Mouse (Mus musculus) mouse trophoblast stem cell (cell line): ENCODE measurements around the gene Elovl1.

Experiments used
- in situ Hi-C, 2 experiments: fragments of 300-500 bp; cut with MseI, MboI; formaldehyde crosslinking; loops; 2 replicates in 1 of 2; 3 replicates in 1 of 2; pipeline ENCODE4 v1.15.1; 2025

Elovl1 gene

DNA sequence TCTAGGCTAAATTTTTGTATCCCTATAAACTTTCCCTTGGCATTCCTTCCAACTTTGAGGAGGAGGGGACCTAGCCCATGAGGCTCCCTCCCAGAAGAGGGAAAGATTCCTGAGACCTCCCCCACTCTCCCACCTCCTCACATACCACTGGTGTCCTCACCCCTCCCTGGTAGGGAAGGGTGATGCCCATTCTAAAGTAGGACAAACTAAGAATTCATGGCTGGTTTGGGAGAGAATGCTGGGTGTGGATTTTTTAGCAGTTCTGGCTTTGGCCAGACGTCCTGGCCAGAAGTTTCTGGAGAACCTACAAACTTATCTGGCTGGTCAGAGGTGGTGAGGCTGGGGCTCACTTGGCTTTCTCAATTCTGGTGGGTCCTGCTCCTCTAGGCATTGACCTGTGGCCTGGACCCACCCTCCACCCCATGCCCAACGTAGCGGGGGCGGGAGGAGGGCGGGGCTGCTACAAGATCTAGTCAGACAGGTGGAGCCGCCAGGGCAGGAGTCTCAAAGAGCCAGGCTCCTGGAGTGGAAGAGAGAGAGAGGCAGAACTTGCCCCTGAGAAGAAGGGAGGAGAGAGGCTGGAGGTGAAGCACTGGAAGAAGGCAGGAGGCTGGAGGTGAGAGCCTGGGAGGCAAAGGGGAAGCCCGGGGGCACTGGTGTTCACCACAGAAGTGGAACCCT, 1.5 kb downstream of the Elovl1 start:
- in situ Hi-C loops = no loop called here

DNA sequence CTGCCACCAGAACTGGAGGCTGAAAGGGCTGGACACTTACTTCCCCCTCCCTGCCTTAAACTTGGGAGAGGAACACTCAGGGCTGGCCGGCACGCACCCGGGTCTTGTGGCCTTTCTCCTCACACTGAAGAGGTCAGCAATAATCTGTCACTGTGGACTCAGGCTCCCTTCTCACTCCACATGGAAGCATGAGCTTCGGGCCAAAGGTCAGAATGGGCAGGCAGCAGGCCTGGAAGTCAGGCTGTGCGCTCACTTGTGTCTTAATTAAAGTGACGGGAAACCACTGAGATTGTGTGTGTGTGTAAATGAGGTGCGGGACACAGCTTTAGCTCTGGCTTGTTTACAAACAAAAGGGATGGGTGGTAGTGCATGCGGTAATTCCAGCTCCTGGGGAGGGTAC, 4.4 kb downstream of the Elovl1 start:
- in situ Hi-C loops = no loop called here

DNA sequence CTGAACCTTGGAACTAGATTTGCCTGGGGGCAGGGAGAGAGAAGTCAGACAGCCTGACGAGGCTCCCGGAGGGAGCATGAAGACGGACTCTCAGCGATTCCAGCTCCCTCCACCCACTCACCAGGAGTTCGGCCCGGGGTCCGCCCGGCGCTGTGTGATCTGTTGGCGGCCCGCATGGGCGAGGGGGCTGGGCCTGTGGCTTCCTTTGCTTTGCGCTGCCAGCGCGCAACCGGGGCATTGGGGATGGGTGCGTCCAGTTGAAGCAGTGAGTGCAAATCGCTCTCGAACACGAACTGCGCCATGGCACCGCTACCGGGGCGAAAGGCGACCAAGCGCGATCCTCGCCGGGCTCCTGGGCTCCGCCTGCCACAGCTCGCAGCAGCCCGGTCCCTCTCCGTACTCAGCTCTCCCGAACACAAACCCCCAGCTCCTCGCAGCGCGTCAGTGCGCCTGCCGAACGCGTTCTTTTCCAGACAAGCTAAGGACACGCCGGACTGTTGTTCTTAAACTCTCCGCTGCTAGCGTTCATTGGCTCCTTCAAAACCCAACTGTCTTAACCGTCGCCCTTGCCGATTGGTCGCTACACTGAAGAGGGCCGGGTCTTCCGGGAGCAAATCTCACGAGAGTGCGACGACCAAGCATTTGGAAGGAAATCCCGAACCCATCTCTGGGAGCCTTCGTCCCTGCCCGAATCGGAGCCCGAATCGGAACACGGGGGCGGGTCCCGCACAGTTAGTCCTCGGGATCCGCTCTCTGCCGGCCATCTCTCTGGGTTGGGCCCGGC, 9.1 kb downstream of the Elovl1 start, which contains the start of gene Cdc20:
TSS of gene Cdc20 (minus strand) at position 533 of the 784 bp plus-strand sequence.
- in situ Hi-C loops = no loop called here

DNA sequence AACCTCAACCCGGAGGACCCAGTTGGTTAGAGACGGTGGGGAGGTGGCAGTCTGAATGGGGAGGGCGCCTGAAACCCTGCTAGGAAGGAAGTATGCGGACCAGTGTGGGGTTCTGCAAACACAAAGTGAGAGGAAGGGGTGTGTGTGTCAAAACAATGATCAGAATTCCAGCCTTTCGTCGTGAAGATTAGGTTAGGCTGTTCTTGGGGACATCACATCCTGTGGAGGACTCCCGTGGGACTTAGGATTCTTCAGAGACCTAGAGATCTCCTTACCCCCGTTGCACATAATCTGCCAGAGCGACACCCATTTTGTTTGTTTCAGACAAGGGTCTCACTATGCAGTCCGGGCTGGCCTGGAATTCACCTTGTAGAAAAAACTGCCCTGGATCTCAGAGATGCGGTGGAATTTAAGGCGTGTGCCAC, 9.9 kb downstream of the Elovl1 start:
- in situ Hi-C loops = no loop called here

DNA sequence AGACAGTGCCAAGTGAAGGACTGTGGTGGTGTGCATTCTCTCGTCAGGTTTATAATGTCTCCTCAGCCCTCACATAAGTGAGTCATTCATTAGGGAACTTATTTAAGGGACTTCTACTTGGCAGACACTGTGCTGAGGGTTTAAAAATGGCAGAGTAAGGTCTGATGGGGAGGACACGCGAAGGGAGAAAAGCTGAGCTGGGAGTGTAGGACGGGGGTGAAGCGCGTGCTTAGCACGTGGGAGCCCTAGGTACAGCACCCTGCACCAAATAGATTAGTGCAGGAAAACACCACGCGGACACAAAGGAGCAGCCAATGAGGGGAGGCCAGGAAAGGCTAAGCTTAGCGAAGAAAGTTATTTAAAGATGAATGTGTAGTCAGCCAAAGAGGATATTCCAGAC, 17.2 kb downstream of the Elovl1 start:
- in situ Hi-C loops = loop anchor here (5.0 to 10.0 kb wide), 2 partner anchors 57 to 120 kb away; no protein-coding TSS in a partner anchor

DNA sequence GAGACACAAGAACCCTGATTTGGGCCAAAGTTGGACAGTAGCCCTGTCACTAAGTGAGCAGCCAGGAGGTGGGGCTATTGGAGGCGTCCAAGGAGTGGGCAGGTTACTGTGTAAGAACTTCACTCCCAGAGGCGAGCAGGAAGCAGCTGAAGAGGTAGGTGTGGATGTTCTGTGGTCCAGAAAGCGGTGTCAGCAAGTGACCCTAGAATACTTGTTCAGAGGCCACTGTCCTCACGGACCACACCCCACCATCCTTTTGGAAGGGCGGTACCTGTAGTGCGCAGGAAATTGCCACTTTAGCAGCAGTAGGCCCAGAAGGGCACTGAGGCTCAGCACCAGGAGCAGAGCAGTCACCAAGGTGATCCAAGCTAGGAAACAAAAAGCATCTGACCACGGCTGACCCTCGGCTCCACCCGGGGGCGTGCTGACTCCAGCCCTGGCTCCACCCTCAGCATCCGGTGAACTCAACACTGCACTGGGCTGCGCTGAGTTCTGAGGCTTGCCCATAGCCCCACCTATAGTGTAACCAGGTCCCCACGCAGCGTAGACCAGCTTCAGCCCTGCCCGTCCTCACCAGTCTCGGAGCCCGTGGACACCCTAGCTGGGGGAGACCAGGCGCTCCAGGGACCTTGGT, 18.0 kb downstream of the Elovl1 start:
- in situ Hi-C loops = loop anchor here (5.0 to 10.0 kb wide), 2 partner anchors 56 to 119 kb away; no protein-coding TSS in a partner anchor

DNA sequence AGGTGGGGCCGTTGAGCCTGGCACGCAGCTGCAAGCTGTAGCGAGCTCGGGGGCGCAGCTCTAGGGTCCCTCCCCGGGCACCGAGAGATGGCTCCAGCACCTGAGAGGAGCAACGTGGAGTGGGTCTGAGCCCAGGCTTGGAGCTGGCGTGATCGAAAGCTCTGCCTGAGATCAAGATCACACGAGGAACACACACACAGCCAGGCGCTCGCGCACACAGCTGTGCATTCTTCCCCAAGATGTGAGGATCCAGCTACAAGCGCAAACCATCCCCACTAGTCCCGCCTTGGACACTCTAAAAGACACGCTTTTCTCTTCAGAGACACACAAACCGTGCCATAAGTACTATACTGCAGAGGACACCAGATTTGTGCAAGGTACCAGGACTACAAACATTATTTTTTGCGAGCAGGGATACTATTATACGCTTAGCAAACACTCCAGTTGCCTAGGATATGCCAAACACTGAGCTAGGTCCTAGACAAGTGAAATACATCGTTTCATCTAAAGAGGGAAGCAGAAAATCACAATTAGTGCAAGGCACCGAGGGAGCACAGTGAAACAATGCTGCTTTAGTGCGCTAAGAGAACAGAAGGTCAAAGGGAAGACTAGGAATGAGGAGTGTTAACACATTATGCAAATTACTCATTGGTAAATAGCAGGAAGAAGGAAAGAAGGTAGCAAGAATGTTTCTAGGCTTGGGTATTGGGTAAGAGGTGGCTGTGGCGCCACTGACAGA, 18.7 kb downstream of the Elovl1 start:
- in situ Hi-C loops = loop anchor here (5.0 to 10.0 kb wide), 2 partner anchors 56 to 118 kb away; no protein-coding TSS in a partner anchor

DNA sequence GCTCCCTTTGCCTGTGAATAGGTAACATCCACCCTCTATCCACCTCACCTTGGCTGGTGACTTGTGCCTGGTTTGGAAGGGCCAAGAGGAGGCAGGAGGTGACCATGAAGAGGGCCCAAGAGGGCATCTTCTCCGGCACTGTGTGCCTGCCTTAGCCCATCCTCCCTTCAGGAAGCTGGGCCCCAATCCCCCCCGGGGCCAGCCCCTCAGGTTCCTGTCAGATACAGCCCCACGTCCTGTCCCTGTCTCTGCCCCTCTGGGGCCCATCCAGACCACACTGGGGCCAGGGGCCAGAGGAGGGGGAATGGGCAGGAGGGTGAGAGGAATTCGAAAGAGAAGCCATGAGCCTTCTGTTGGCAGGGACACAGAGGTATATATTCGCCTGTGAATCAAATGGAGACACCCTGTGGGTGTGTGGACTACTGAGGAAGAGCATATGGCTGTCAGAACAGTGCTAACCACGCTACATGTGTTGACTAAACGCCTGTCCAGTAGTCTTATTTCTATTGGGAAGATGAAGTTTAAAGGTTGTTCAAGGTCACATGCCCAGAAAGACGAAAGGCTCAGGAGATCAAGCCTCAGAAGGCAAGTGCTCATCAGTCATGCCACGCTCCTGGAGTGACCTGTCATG, 29.6 kb downstream of the Elovl1 start, which contains the start of gene Mpl:
TSS of gene Mpl (minus strand) at position 169 of the 631 bp plus-strand sequence.
- in situ Hi-C loops = no loop called here

DNA sequence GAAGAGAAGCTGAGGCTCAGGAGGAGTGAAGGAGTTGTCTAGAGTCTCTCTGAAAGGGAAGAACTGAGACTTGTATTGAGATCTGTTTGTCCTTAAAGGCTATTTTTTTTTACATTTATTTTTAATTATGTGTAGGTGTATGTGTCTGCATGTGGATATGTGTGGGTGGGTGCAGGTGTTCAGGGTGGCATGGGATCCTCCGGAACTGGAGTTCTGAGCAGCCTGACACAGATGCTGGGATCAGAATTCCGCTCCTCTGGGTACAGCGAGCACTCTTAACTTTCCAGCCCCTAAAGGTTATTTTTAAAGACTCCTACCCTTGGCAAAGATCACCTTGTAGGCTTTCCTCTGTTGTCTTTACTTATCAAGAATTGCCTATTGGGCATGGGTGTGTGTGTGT, 37.1 kb downstream of the Elovl1 start:
- in situ Hi-C loops = no loop called here

DNA sequence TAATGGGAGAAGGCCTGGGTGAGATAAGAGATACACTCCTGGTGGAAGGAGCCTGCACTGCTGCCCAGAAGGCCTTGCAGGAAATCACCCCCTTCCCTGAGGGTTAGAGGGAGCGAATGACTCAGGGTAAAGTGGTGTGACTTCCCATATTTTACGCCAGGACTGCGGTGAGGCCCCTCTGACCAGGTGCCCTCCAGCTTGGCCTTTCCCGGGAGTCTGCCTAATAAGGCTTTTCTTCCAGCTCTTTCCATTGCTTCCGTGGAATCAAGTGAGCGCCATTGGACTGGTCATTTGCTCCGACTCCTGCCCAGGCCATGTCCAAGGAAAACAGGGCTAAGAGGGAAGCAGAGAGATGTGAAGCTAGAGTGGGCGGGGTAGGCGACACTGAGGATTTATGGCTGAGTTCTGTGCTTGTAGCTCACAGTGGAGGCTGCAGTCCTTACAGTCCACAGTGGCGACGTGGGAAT, 37.8 kb downstream of the Elovl1 start:
- in situ Hi-C loops = no loop called here

DNA sequence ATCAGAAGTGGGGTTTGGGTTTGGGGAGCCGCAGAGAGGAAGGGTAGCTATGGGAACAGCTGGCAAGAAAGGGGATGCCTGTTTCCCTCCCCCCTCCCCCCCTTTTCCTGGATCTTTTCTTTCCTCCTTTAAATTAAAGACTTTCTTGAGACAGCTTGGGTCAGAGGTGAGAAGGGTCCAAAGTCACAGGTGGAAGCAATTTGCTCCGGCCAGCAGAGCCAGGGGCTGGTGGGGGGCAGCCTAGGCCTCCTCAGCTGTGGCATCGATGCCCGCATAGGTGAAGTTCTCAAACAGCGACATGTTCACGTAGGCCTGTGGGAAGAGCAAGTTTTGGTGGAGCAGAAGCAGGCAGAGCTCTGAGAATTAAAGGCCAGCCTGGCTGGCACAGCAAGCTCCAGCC, 43.4 kb downstream of the Elovl1 start:
- in situ Hi-C loops = no loop called here

DNA sequence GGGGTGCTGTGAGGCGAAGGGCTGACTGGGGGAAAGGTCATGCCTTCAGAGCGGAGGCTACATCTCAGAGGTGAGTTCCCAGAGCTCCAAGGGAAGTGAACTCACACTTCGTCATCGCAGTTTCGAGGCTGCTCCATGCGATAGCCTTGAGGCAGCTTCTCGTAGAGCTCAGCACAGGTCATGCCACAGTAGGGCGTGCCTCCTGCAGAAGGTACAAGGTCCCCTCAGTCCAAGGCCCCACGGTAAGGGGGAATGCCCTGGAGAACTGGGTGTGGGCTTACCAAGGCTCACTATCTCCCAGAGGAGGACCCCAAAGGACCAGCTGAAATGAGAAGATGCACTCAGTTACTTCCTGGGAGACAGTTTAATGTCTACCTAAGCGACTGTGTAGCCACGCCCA, 44.8 kb downstream of the Elovl1 start:
- in situ Hi-C loops = no loop called here

DNA sequence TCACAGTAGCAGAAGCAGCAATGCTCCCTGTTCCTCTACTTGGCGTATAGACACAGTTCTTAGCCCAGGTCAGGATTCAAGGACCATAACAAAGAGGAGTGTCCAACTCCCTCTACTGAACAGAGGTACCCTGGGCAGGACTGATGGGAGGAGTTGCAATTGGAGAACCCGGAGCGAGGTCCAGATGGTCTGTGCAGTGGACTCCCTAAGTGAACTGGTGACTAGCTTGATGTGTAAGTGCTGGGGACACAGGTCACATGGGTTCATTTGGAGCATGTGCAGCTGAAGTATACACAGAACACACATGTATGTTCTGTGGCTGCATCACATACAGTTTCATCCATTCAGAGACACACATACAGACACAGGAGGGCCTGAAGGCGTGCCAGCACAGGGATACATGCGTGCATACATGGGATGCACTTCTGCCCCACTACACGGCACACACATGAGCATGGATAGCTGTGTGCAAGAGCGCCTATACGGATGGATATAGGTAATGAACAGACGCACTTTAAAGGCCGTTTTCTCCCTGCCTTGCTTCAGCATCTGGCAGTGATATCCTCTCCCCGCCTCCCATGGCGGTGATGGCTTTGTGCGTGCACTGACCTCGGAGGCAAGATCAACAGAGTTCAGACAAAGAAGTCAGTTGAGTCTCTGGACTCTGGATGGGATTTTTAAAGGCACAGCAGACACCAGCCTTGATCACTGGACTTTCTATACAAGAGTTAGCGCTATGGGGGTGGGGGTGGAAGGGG, 49.1 kb downstream of the Elovl1 start:
- in situ Hi-C loops = no loop called here
